Mouse (Mus musculus) brain, embryonic 14.5 days (tissue): ENCODE data around the gene Strc.

Source experiments
- CTCF ChIP-seq: fragments of 200-500 bp; IDR thresholded peaks from 2 replicates; pipeline ENCODE4 v1.5.1; 2012; ENCODE audit warnings: inconsistent platforms, mild to moderate bottlenecking, moderate library complexity, borderline replicate concordance; ENCODE audit not compliant: insufficient read depth, insufficient read length; ENCODE audit errors: extremely low read depth
- POLR2A ChIP-seq: fragments of 200-500 bp; IDR thresholded peaks from 2 replicates; pipeline ENCODE4 v1.6.1; 2012; ENCODE audit warnings: mild to moderate bottlenecking, inconsistent platforms, borderline replicate concordance; ENCODE audit not compliant: poor library complexity, insufficient read depth, insufficient read length, severe bottlenecking; ENCODE audit errors: extremely low read depth

- TF ChIP-seq CTCF, result no peak
- TF ChIP-seq POLR2A, result no peak
Observed at GRCm38 (mm10) chr2:121374766-121375165, 12.2 kb downstream of the Strc start.
